Mouse (Mus musculus): ENCODE measurements around the gene Tas1r3.

The Tas1r3 gene

GRCm38 (mm10) chr4:155841651-155842270 lies 21.4 kb downstream of the Tas1r3 start:
- DNase-seq (ENCODE audit: low read depth, low spot score): peak; percentile 30

GRCm38 (mm10) chr4:155841003-155841454 lies 22.1 kb downstream of the Tas1r3 start:
- peak; percentile 87 for DNase-seq (ENCODE audit: low read depth, low spot score)

GRCm38 (mm10) chr4:155840076-155841002 lies 22.8 kb downstream of the Tas1r3 start:
- DNase-seq (ENCODE audit: low read depth, low spot score): peak; percentile 20

- no peak for DNase-seq (ENCODE audit: low read depth, low spot score)
Observed at GRCm38 (mm10) chr4:155839483-155839910, 23.7 kb downstream of the Tas1r3 start, which contains the start of gene Mxra8. Gene Mxra8, plus strand, starts transcription at chr4:155839680.

- DNase-seq (ENCODE audit: low read depth, low spot score): no peak
Observed at GRCm38 (mm10) chr4:155838187-155839153, 24.7 kb downstream of the Tas1r3 start.

- no peak for DNase-seq (ENCODE audit: low read depth, low spot score)
Observed at GRCm38 (mm10) chr4:155837404-155838010, 25.7 kb downstream of the Tas1r3 start.

GRCm38 (mm10) chr4:155833836-155834235 lies 29.3 kb downstream of the Tas1r3 start:
- peak; percentile 83 for DNase-seq (ENCODE audit: low read depth, low spot score)

- DNase-seq (ENCODE audit: low read depth, low spot score): no peak
Observed at GRCm38 (mm10) chr4:155833234-155833633, 29.9 kb downstream of the Tas1r3 start.

GRCm38 (mm10) chr4:155832321-155832720 lies 30.8 kb downstream of the Tas1r3 start:
- DNase-seq (ENCODE audit: low read depth, low spot score): no peak

- DNase-seq (ENCODE audit: low read depth, low spot score): no peak
Observed at GRCm38 (mm10) chr4:155831831-155832230, 31.3 kb downstream of the Tas1r3 start.

GRCm38 (mm10) chr4:155831205-155831766 lies 31.9 kb downstream of the Tas1r3 start, which contains the start of gene Aurkaip1:
Gene Aurkaip1, plus strand, starts transcription at chr4:155831272.
- peak; percentile 92 for DNase-seq (ENCODE audit: low read depth, low spot score)

GRCm38 (mm10) chr4:155830596-155830995 lies 32.6 kb downstream of the Tas1r3 start:
- DNase-seq (ENCODE audit: low read depth, low spot score): no peak

- DNase-seq (ENCODE audit: low read depth, low spot score): no peak
Observed at GRCm38 (mm10) chr4:155829866-155830265, 33.3 kb downstream of the Tas1r3 start.

GRCm38 (mm10) chr4:155823443-155823842 lies 39.7 kb downstream of the Tas1r3 start:
- no peak for DNase-seq (ENCODE audit: low read depth, low spot score)

GRCm38 (mm10) chr4:155821025-155821424 lies 42.1 kb downstream of the Tas1r3 start:
- peak; percentile 67 for DNase-seq (ENCODE audit: low read depth, low spot score)

- no peak for DNase-seq (ENCODE audit: low read depth, low spot score)
Observed at GRCm38 (mm10) chr4:155817533-155817932, 45.6 kb downstream of the Tas1r3 start.

- DNase-seq (ENCODE audit: low read depth, low spot score): peak; percentile 49
Observed at GRCm38 (mm10) chr4:155812665-155813181, 50.4 kb downstream of the Tas1r3 start.

GRCm38 (mm10) chr4:155811929-155812664 lies 51.1 kb downstream of the Tas1r3 start, which contains the start of gene Ccnl2:
Gene Ccnl2, plus strand, starts transcription at chr4:155812489.
- DNase-seq (ENCODE audit: low read depth, low spot score): peak; percentile 99
